Mouse (Mus musculus) G1E (cell line): Measurements from ENCODE around the gene Ank3.

Experiments used
- CTCF ChIP-seq: IDR thresholded peaks from 2 replicates; pipeline ENCODE4 v1.5.1; 2012; ENCODE audit warnings: low read depth, low read length, inconsistent platforms, mixed read lengths
- GATA1 ChIP-seq: IDR thresholded peaks from 2 replicates; pipeline ENCODE4 v1.6.1; 2012; ENCODE audit warnings: borderline replicate concordance, low read length, inconsistent platforms, mixed read lengths
- GATA2 ChIP-seq: IDR thresholded peaks from 2 replicates; pipeline ENCODE4 v1.6.1; 2012; ENCODE audit warnings: low read depth, low read length, inconsistent platforms, borderline replicate concordance
- POLR2AphosphoS5 ChIP-seq: IDR thresholded peaks from 2 replicates; pipeline ENCODE4 v1.6.1; 2012; ENCODE audit warnings: low read depth, low read length, inconsistent platforms; ENCODE audit not compliant: insufficient replicate concordance
- TAL1 ChIP-seq: conservative IDR thresholded peaks from 2 replicates; pipeline ENCODE4 v1.6.1; 2012; ENCODE audit warnings: low read depth, low read length, inconsistent platforms, mixed read lengths

GRCm38 (mm10) chr10:69930503-69930902 lies 531.9 kb downstream of the Ank3 start:
- TF ChIP-seq TAL1 (no peak), GATA1 (no peak), CTCF (no peak), POLR2AphosphoS5 (no peak), GATA2 (no peak)
